Mouse (Mus musculus): ENCODE measurements around the gene Actn4. TPM values are rescaled to one million over a fixed set of nuclear protein-coding genes. Genes with fewer than 3 reads are reported as not detected.

Gene Actn4
- total RNA-seq, 4 experiments from 2014 or later, result 184 to 285 (median 233) TPM

DNA sequence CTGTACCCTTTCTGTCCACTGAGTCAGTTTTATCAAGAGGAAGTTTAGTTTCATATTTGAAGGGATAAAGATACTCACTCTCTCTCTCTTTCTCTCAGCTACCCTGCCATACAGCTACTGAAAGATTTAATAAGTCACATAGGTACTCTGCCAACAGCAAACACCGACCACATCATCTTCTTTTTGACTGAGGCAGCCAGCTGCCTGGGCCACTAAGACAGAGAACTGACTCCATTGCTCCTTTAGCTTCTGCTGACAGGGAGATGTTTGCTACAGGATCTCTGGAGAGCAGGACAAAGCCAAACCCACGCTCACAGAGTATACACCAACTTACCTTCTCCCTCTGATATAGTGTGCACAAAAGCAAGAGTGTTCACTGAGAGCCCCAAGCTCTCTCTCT lies 12.8 kb downstream of the Actn4 start:
- DNase-seq, result no peak

DNA sequence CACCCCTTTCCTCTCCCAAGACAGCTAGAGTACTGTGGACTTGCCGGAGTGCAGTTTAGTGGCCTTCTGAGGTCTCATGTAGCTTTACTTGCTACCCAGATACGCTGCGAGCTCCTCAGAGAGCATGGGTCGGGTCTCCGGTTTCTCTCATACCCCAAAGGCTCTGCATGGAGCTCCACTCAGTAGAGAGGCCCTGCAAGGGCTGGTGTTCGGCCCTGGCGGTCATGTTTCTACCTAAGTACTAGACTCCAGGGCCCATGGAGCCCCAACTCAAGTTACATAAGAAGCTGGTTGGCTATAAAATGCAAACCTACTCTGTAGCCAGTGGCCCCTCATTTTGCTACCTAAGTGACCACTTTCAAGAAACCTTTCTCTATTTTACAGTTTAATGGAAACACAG lies 13.4 kb downstream of the Actn4 start:
- DNase-seq, result no peak

DNA sequence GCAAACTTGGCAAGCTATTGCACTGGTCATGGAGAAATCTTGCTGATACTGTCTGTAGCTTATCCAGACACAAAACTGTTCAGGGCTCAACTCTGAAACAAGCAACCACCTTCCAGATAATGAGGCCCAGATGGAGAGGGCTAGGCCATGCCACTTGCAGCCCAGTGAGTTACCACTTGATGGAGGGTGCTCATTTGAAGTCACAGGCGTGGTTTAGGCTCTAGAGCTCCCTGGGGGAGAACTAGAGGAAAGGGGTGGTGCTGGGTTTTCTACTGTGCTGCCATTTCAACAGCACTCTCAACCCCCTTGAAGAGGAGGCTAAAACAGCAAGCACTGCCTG lies 15.9 kb downstream of the Actn4 start:
- no peak for DNase-seq

DNA sequence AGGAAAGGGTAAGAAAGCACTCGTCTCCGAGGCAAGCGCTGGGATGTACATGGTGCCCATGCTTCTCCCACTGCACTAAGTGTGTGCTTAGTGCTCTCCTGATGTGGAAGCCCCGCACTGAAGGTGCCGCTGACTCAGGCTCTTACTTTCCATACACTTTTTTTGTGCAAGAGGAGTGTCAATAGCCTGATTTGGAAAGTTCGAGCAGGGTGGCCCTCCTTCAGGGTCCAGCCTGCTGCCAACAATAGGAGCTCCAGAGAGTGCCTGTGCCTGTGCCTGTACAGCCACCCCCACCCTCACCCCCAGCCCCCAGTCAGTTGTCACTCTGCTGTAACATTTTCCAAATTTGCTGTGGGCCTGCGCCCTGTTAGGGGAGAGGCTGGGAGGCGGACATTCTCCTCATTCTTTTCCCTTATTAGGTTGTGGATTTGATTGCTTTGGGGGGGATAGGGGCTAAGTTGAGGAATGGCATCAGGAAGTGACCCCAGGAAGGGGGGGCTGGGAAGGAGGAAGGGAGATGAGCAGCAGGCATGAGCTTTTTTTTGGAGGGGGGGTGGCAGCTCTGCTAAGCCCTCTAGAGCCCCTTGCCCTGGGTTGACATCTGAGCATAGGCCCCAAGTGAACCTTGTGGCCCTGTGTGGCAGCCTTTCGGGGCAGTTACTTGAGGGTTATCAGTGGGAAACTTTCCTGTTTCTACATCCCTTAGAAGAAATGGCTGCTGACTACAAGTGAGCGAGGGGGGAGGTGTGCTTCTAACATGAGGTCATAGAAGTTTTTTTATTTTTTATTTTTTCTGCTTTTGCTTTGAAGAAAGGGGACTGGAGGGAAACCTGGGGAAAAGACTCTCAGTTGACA lies 16.5 kb downstream of the Actn4 start:
- no peak for DNase-seq

DNA sequence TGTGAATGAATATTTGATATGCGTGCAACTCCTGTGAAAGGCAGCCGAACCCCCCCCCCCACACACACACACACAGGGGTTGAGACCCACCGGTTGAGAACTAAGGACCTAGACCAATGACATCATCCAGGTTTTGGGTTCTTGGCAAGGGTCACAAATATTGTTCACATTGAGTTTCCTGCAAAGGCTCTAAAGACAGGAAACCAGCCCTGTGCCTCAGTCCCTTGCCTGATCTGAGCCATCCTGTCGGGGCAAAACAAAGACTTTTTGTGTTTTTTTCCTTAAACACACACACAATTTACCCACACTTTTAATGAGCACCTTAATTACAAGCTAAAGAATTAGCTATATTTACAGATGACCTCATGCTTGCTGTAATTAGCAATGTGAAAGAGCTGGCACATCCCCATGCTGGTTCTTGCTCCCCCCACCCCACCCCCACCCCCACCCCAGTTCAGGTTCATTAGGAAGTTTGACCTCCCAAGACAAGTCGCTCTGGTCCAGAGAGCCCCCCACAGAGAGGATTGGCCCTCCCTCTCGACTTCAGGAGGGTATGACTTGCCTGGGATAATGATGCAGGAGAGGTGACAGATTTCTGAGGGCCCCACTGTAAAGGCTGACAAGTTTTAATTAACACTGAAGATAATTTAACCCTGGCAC lies 17.3 kb downstream of the Actn4 start:
- DNase-seq, result no peak

DNA sequence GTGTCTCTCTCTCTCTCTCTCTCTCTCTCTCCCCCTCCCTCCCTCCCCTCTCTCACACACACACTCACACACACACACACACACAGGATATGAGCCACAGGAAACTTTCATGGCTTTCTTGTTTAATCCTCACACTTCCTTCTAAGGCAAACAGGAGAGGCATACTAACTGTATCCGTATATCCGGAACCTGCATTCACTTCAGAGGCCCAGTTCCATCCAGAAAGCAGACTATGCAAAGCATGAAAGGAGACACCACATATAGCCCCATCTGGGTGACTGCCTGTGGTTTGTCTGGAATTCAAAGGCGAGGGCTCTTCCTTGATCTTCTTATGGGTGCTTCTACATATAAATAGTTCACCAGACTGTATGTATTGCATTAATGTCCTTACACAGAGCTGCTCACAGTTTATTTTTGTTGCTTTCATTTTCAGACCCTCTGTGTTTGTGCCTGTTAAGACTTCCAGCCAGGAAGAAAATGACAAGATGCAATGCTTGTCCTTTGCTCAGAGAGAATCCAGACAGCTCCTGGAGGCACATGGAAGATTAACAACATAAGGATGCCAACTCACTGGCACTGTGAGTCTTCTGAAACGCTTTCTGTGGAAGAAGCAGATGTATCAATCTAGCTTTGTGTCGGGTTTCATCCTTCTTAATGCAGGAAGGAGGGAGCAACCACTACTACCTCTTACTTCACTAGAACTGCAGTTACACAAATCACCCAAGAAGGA lies 18.5 kb downstream of the Actn4 start:
- no peak for DNase-seq

DNA sequence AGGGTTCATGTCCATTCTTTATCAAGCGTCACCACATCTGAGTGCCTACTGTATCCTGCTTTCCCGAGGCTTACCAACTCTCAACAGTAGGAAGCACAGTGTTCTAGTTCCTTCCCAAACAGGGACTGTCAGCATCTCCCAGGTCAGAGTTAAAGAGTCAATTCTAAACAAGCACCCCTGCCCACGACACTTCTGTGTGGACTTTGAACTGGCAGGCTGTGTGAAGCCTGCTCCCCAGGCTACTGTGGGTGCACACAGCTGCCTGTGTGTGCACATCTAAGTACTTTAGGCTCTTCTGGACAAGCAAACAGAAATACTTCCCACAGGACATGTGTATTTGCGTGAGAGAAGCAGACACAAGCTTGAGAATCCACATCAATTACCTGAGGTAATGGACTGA lies 20.6 kb downstream of the Actn4 start:
- no peak for DNase-seq

DNA sequence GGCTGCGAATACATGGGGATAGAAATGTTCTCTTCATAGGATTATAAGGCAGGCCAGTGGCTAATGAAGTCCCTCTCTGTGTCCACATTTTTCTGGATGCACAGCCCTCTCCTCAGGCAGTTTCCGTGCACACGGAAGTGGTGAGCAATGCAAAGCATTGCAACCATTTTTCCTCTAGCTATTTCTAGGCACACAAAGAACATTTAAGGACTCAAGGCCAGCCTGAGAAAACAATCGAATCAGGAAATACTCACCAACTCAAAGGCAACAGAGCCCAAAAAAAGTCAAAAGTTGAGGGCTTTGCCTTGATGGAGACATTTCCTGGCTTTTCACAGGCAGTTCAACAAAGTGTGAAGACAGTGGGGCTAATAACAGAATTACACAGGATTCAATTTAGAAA lies 21.0 kb downstream of the Actn4 start:
- no peak for DNase-seq

DNA sequence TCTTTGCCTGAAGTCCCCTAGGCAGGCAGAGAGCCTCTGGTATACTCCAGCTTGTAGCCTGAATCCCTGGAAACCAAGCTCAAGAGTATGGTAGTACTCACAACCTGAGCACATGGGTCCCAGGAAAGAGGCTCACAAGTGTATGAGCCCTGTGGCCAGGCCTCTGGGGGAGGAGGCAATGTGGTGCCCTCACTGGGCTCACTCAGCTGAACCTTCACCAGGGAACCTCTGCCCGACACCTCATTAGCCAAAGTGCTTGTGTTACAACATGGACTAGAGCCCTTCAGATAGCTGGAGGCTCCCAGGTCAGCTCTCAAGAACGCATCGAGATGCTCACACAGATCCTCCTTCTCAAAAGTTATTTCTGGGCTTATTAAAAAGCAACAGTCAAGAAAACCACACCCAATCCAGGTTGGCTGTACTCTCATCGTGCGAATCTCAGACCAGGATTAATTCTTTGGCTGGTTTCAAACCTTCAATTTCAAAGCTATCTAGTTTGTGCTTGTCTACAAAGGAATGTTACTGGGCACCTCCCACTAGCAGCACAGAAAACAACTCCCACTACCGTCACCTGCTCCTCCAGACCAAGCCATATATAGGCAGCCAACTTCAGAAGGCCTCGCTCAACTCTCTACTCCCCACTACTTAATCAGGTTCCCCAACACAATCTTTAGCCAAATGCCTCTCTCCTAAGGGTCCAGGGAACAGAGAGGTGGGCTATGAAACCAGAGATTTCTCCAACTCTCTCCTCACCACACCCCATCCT lies 22.5 kb downstream of the Actn4 start:
- no peak for DNase-seq

DNA sequence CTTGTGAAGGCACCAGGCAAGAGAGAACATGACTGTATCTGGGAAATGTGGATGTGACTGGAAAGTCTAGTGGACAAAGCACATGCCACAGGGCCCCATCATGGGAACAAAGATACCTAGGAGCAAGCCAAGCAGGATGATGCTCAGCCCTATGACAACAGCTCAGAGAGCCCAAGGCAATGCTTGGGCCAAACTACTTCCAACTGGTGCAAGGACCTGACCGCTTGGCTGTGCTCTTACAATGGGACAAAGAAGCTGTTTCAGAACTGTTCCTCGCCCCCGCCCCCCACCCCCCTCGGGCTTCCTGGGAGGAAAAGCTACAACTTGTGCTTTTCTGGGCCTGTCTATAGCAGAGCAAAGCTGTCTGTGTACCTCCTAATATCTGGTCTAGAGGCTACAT lies 23.5 kb downstream of the Actn4 start:
- no peak for DNase-seq

DNA sequence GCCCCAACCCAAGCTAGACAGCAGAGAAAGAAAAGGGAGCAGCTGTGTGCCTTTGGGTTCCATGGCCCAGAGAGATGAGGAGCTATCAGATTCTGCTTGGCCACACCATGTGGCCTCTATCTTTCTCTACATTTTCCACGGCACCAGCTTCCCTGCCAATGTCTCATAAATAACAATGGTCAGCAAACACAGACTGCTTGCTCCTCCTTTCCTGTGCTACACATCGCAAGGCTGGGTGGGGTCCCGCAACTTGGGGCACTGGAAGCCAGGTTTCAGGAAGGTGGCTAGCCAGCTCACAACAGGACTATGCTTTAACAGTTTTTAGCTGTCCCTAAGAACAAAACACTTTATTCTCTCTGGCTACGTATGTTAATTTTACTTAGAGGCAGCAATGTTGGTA lies 25.4 kb downstream of the Actn4 start:
- no peak for DNase-seq

DNA sequence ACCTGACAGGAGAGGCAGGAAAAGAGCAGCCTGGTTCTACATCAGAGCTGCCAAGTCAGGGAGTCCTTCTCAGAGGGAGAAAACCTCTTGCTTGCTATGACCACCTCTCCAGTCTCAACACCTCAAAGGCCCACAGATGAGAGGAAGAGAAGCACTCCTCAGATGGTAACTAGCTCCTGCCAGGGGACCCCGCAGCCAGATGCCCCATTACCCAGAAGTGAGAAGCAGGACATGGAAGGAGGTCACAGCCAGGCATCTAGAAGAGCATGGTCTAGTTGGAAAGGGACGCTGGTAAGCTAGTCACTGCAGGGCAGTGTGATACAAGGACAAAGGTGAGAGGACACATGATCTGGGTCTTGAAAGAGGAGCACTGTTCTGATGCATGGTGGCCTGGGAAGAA lies 28.3 kb downstream of the Actn4 start:
- DNase-seq, result no peak

DNA sequence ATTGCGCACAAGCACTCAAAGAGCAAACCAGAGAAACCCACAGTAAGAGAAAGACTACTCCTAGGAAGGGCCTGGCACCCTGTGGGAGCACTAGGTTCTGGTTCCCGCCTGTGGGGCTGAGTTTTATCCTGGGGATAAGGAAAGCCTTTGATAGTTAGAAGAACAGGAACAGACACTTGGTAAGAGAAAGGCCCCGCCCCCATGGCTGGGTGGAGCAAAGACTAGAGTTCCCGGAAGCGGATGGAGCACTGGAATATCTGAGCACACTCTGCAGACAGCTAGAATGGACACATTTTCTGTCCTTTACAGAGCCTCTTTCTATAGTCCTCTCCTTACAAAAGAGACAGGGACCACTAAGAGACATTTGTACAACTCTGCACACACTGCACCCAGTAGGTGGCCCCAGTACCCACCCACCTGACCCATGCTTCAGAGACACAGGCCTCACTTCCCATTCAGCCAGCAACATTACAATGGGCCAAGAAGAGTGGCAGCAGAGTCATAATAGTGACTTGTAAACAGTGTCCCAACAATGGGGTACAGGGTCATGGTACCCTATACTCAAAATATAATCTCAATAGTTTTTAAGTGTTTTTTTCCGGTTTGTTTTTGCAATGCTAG lies 29.6 kb downstream of the Actn4 start:
- DNase-seq, result no peak

DNA sequence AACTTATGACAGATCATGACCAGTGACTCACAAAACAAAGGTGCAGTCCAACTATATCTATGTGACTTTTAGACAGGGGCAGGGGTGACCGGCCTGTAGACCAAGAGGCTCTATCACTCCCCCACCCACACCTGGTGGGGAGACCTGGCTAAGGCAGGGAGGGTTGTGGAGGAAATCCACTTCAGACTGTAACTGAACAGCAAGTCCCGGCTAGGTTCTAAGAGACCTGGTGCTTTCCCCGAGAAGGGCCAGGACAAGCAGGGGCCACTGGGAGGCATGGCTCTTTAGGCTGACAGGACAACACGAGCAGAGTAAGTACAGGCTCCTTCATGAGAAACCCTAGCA lies 30.5 kb downstream of the Actn4 start:
- DNase-seq, result no peak

DNA sequence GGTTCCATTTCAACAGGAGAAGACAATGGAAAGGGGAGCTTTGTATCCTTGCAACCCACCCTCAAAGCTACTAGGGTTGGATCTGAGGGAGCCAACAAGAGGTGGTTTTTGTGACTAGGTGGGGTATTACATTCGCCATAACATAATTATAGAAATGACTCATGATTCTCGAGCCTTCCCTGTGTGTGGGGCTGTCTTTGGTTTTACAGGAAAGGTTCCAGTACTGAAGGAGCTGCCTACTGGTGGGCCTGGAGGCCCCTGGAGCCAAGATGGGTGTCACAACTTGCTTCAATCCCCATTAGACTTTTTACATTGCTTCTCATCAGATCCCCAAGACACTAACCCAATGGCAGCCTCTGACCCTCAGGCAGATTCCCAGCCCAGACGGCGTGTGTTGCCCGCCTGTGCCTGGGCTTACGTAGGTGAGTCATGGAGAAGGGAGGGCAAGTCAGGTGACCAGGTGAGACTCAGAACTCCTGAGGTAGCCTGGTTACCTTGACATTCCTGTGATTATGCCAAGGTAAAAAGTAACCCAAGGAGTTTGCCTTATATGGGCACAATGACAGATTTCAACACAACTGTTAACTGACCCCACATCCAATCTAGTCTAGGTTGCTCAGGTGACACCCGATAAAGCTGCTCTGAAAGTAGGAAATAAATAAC lies 31.0 kb downstream of the Actn4 start:
- DNase-seq, result no peak

DNA sequence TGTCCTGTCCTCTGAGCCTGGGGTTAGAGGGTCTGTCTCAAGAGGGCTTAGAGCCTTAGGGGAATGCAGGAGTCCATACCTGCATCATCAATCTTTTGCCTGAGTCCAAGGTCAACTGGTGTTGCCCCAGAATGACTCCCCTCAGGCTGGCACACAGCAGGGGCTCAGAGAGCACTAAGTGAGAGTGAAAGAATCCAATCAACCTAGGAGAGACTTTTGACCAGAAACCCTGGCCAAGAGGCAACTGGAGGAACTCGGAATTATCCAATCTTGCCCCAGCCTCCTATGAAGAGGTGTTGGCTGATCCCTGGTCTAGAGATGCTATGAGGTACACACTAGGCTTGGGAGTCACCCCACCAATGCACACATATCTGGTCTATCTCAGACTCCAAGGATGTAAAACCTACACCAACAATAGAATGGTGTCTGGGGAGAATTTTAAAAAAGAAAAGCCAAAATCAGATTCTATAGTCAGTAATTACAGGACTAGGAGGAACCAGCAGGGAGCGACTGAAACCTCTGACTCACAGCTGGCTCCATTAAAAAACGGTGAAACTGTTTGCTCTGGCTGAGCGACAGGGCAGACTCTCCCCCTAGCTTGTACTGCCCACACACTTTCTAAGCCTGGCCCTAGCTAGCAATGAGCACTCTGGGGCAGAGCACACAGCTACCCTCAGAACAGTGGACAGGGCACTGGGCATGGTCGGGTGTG lies 31.7 kb downstream of the Actn4 start:
- no peak for DNase-seq

DNA sequence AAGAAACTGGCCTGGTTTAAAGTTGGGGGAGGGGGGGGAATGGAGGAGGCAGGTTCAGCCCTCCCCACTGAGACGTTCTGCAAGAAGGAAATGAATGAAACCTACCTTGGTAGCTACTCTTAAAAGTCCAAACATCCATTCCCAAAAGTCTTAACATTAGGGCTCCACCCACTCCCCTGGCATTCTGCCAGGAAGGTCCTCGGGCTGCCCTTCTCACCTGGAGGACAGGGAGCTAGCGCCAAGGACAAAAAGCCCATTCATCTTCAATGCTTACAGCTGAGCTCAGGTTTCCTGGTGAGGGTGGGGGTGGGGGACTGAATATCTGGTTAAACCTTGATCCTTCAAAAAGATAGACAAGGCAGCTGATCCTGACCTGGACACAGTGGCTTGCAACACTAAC lies 32.8 kb downstream of the Actn4 start:
- DNase-seq, result no peak

DNA sequence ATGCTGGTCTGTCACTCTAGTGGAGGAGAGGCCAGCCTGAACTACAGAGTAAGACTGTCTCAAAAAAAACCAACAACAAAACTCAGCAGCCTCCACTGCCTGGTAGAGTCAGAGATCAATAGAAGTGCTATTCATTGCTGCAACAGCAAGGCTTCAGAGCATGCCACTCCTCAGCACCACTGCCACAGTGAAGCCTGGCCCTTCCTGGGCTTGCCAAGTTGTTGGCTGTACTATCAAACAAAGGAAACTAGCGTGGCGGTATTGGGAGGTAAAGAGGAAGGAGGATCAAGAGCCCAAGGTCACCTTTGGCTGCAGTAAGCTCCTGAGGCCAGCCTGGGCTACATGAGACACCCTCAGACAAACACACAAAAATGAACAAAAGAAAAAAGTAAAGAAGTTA lies 36.0 kb downstream of the Actn4 start:
- no peak for DNase-seq

DNA sequence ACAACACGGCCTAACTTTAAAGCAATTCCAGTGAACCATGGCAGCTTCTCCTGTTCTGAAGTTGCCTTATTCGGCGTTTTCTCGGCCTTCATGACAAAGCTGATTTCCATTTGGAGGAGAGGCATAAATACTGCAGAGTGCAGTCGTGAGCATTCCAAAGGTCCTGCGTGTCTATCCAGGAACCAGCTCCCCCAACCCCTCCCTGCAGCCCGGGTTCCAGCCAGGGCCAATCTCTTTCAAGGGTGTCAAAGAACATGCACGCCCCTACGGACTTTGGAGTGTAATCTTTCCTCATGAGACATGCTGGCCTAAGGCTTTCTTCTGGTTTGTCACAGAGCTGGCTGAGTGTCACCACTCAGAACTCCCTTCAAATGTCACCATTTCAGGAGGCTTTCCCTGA lies 36.8 kb downstream of the Actn4 start:
- peak; percentile 81 for DNase-seq

DNA sequence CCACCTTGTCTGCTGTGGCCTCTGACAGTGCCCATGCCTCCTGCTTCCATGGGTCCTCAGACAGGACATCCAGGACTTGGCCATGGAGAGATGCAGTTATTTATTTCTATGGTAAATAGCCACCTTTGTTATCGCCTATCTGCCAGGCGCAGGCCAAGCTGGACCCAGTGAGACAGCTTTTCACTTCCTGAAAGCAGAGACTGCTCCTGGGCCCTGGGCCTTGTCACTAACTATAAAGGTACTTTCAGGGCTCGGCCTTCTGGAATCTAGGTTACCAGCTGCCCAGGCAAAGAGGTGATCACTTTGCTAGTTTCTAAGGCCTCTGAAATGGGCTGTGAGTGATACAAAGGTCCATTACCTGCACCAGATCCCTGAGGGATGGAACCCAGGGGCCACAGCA lies 37.3 kb downstream of the Actn4 start:
- no peak for DNase-seq

DNA sequence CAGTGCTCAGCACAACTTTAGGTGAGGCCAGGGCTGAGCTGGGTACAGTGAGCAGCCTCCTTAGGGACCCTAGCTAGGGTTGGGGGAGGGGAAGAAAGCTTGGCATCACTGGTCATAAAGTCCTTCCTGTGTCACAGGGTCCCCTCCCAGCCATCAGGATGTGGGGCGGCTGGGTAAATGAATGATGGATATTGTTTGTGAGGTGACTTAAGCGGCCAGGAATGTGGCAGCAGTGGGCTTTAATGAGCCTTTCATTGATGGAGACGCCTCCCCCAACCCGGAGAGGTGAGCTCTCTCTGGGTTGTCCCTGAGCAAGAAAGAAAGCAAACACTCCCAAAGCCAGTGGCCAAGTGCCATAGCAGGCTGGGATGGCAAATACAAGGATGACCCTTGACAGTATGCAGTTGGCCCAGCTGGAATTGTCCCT lies 38.3 kb downstream of the Actn4 start:
- no peak for DNase-seq

All from adrenal gland, adult 8-10 months (tissue).